ENCODE assay signal across 21 mouse cellular contexts in the genomic region with DNA sequence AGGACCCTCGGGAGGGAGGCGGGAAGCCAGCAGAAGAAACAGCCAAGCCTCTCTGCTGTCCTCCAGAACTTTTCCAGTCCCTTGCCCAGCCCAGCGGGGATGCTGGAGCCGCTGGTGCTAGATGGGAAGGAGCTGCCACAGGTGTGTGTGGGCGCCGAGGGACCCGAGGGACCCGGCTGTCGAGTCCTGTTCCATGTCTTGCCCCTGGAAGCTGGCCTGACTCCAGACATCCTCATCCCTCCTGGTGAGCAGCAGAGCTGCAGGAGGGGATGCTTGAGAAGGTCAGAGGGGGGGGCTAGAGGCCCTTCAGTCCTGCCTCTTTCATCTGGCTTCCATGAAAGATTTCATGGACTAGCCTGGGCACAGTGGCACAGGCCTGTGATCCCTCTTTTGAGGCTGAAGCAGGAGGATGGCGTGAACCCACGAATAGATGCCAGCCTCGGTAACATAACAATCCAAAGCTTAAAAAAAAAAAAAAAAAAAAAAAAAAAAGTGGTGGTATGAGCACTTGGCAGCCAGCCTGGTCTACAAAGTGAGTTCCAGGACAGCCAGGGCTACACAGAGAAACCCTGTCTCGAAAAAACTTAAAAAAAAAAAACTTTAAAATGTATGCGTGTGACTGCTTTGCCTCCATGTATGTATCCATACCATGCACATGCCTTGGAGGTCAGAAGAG. TPM values are rescaled to one million over a fixed set of nuclear protein-coding genes. Genes with fewer than 3 reads are reported as not detected.
DNase-seq lines count a peak whose midpoint lies in the region; ATAC-seq and TF ChIP-seq lines count a peak whose summit lies in the region.
"Had no signal": no experiment of that assay in that cellular context is flagged by ENCODE, and none has a peak within 500 bp of the region (broad histone marks: within the 10 kb centered on the region; RNA-seq: fewer than 3 reads in every experiment).

No protein-coding gene starts in this region.

- 70% methylated on average over 14 of the region's 14 CpGs for WGBS in kidney, embryonic 16.5 days
- 75% methylated on average over 14 of the region's 14 CpGs for WGBS in kidney, embryonic 14.5 days
- WGBS in embryonic facial prominence, embryonic 10.5 days: 75% methylated on average over 14 of the region's 14 CpGs
- WGBS in limb, embryonic 12.5 days: 67% methylated on average over 14 of the region's 14 CpGs

- no peak for ATAC-seq in kidney, embryonic 16.5 days (ENCODE audit: low FRiP score, low TSS enrichment)
- no peak for ATAC-seq in kidney, embryonic 14.5 days (ENCODE audit: low FRiP score, low TSS enrichment)
- ATAC-seq in limb, embryonic 12.5 days (ENCODE audit: insufficient number of reproducible peaks, insufficient read depth, low FRiP score, low TSS enrichment, low read depth): no peak
- ATAC-seq: hindbrain, postnatal 0 days; intestine, embryonic 16.5 days; lung, postnatal 0 days had no signal

- no peaks in the 10 kb centered on the region for H3K79me2 ChIP-seq in MEL (ENCODE audit: control insufficient read depth, insufficient read depth, low read length, poor library complexity)

- no peak overlapping the region for H3K27ac ChIP-seq in kidney, embryonic 16.5 days (ENCODE audit: low read length)
- H3K27ac ChIP-seq in kidney, embryonic 14.5 days (ENCODE audit: low read depth, low read length): no peak overlapping the region
- no peak overlapping the region for H3K27ac ChIP-seq in MEL (ENCODE audit: control insufficient read depth, low read depth, low read length)
- peak overlapping the region; percentile 57; the same call in 1 of the 2 replicates for H3K27ac ChIP-seq in embryonic facial prominence, embryonic 10.5 days (replicated peaks)
- peak overlapping the region; percentile 12; the same call in 1 of the 2 replicates for H3K27ac ChIP-seq in limb, embryonic 12.5 days
- H3K27ac ChIP-seq: forebrain, embryonic 12.5 days; hindbrain, postnatal 0 days; kidney, postnatal 0 days; layer of hippocampus, adult 2 months; neural tube, embryonic 15.5 days; stomach, embryonic 15.5 days had no signal

- no peak for DNase-seq in MEL (ENCODE audit: low read depth, low spot score)
- no peak for DNase-seq in embryonic facial prominence, embryonic 10.5 days (ENCODE audit: low spot score)
- no peak for DNase-seq in thymus, postnatal 36 days
- DNase-seq in layer of hippocampus, postnatal 36 days: no peak
- no peak for DNase-seq in embryo, embryonic 10.5 days (ENCODE audit: low spot score)
- DNase-seq: adrenal gland, postnatal 25 days; cerebellum, adult 11 months; thymus, adult 2 months had no signal

- no peak for TF ChIP-seq EP300 in MEL (IDR thresholded peaks at IDR 0.05; ENCODE audit: low read depth in 1 of 2, low read length in 2 of 2)

- no peak for TF ChIP-seq CTCF in MEL (IDR thresholded peaks at IDR 0.05 in 2 of 3, conservative IDR thresholded peaks at IDR 0.05 in 1 of 3; ENCODE audit: control insufficient read depth in 1 of 3, insufficient read depth in 1 of 3, low read depth in 2 of 3, low read length in 3 of 3, poor library complexity in 1 of 3, severe bottlenecking in 1 of 3)

- H3K4me1 ChIP-seq in kidney, embryonic 16.5 days (ENCODE audit: insufficient read depth, low read length): peaks cover 19% of the 10 kb centered on the region
- H3K4me1 ChIP-seq in kidney, embryonic 14.5 days (ENCODE audit: control insufficient read depth, insufficient read depth, low read length): peaks cover 8% of the 10 kb centered on the region; the same call in 1 of the 2 replicates
- peaks cover 0 to 2% of the 10 kb centered on the region in 2 experiments; a peak in 2 of 4 replicates for H3K4me1 ChIP-seq in MEL (ENCODE audit: control insufficient read depth in 1 of 2, insufficient read depth in 2 of 2, low read length in 2 of 2)
- peaks cover 46% of the 10 kb centered on the region for H3K4me1 ChIP-seq in embryonic facial prominence, embryonic 10.5 days
- peaks cover 26% of the 10 kb centered on the region for H3K4me1 ChIP-seq in limb, embryonic 12.5 days (replicated peaks)

- no peaks in the 10 kb centered on the region for H3K27me3 ChIP-seq in kidney, embryonic 16.5 days (ENCODE audit: insufficient read depth, low read length)
- H3K27me3 ChIP-seq in kidney, embryonic 14.5 days (ENCODE audit: control insufficient read depth, insufficient read depth, low read length): no peaks in the 10 kb centered on the region
- no peaks in the 10 kb centered on the region for H3K27me3 ChIP-seq in MEL (ENCODE audit: control insufficient read depth in 1 of 2, insufficient read depth in 2 of 2, low read length in 2 of 2)
- H3K27me3 ChIP-seq in embryonic facial prominence, embryonic 10.5 days (replicated peaks; ENCODE audit: low read depth, poor library complexity, severe bottlenecking): no peaks in the 10 kb centered on the region
- H3K27me3 ChIP-seq in limb, embryonic 12.5 days: no peaks in the 10 kb centered on the region
- H3K27me3 ChIP-seq: forebrain, embryonic 12.5 days; neural tube, embryonic 15.5 days; stomach, embryonic 15.5 days had no signal

- TF ChIP-seq POLR2A in MEL (IDR thresholded peaks at IDR 0.05; ENCODE audit: control insufficient read depth in 1 of 2, insufficient read depth in 1 of 2, low read depth in 1 of 2, low read length in 2 of 2, poor library complexity in 1 of 2): no peak

- H3K9ac ChIP-seq in kidney, embryonic 16.5 days (replicated peaks; ENCODE audit: low read length): 0 out of 2 replicates have a peak overlapping the region, but pooled peaks have one; percentile 15
- H3K9ac ChIP-seq in kidney, embryonic 14.5 days (ENCODE audit: low read depth, low read length): no peak overlapping the region
- H3K9ac ChIP-seq in MEL (ENCODE audit: control insufficient read depth, low read depth, low read length, poor library complexity, severe bottlenecking): no peak overlapping the region
- H3K9ac ChIP-seq in limb, embryonic 12.5 days (replicated peaks): no peak overlapping the region
- H3K9ac ChIP-seq: forebrain, embryonic 12.5 days; neural tube, embryonic 15.5 days; stomach, embryonic 15.5 days had no signal

- no peaks in the 10 kb centered on the region for H3K9me3 ChIP-seq in kidney, embryonic 16.5 days (ENCODE audit: low read length)
- H3K9me3 ChIP-seq in kidney, embryonic 14.5 days (ENCODE audit: control insufficient read depth, low read length): no peaks in the 10 kb centered on the region
- H3K9me3 ChIP-seq in MEL (replicated peaks; ENCODE audit: insufficient read depth, low read length): no peaks in the 10 kb centered on the region
- H3K9me3 ChIP-seq in embryonic facial prominence, embryonic 10.5 days: no peaks in the 10 kb centered on the region
- H3K9me3 ChIP-seq in limb, embryonic 12.5 days: no peaks in the 10 kb centered on the region
- H3K9me3 ChIP-seq: forebrain, embryonic 12.5 days; neural tube, embryonic 15.5 days; stomach, embryonic 15.5 days had no signal

- H3K36me3 ChIP-seq in kidney, embryonic 16.5 days (ENCODE audit: insufficient read depth, low read length): peaks cover 12% of the 10 kb centered on the region; the same call in 1 of the 2 replicates
- H3K36me3 ChIP-seq in kidney, embryonic 14.5 days (ENCODE audit: control insufficient read depth, insufficient read depth, low read length): peaks cover 9% of the 10 kb centered on the region
- no peaks in the 10 kb centered on the region; a peak in 1 of 4 replicates for H3K36me3 ChIP-seq in MEL (ENCODE audit: control insufficient read depth in 1 of 2, insufficient read depth in 2 of 2, low read length in 2 of 2)
- peaks cover 53% of the 10 kb centered on the region for H3K36me3 ChIP-seq in embryonic facial prominence, embryonic 10.5 days (replicated peaks)
- peaks cover 39% of the 10 kb centered on the region for H3K36me3 ChIP-seq in limb, embryonic 12.5 days

- H3K4me2 ChIP-seq in kidney, embryonic 16.5 days (replicated peaks; ENCODE audit: low read depth, low read length): no peak overlapping the region
- H3K4me2 ChIP-seq in kidney, embryonic 14.5 days (replicated peaks; ENCODE audit: low read depth, low read length): no peak overlapping the region
- no peak overlapping the region for H3K4me2 ChIP-seq in limb, embryonic 12.5 days
- H3K4me2 ChIP-seq: forebrain, embryonic 12.5 days; heart, embryonic 11.5 days; midbrain, embryonic 11.5 days; neural tube, embryonic 15.5 days; stomach, embryonic 15.5 days had no signal

- H3K4me3 ChIP-seq in kidney, embryonic 16.5 days (ENCODE audit: low read length): no peak overlapping the region
- no peak overlapping the region for H3K4me3 ChIP-seq in kidney, embryonic 14.5 days (ENCODE audit: low read length)
- H3K4me3 ChIP-seq in MEL (ENCODE audit: control insufficient read depth in 1 of 2, insufficient read depth in 1 of 2, low read depth in 2 of 2, low read length in 2 of 2): no peak overlapping the region
- H3K4me3 ChIP-seq in embryonic facial prominence, embryonic 10.5 days: peak overlapping the region; percentile 3; the same call in 1 of the 2 replicates
- no peak overlapping the region for H3K4me3 ChIP-seq in limb, embryonic 12.5 days (replicated peaks)
- H3K4me3 ChIP-seq: forebrain, embryonic 12.5 days; layer of hippocampus, adult 2 months; neural tube, embryonic 15.5 days; stomach, embryonic 15.5 days had no signal

- TF ChIP-seq RAD21 in MEL (IDR thresholded peaks at IDR 0.05; ENCODE audit: low read depth, low read length): no peak

RNA-seq across cellular contexts. Expression of a gene that starts 10.6 kb away (rescaled TPM):
- 25.9 and 28.7 TPM in 2 replicates for polyA plus RNA-seq in kidney, embryonic 16.5 days (2015; fragmentation: Nextera tagmentation; extraction: Ambion mirVana)
- 12.5 and 12.8 TPM in 2 replicates for polyA plus RNA-seq in kidney, embryonic 14.5 days (2014; fragmentation: Nextera tagmentation; extraction: Ambion mirVana)
- 8.0 and 10.2 TPM in 2 replicates for total RNA-seq in MEL (2012; rRNA removed)
- 10 to 100 TPM in 1 of 2 experiments, not detected in 1; 22.3 TPM for polyA plus RNA-seq in MEL (2012; ENCODE audit: insufficient read depth in 1 of 2, insufficient read length in 2 of 2, low read depth in 1 of 2, low replicate concordance in 2 of 2, missing spikeins in 1 of 2)
- 11.0 and 14.0 TPM in 2 replicates for polyA plus RNA-seq in embryonic facial prominence, embryonic 10.5 days (2016; fragmentation: Nextera tagmentation; extraction: Ambion mirVana)
- 13.5 and 13.6 TPM in 2 replicates for polyA plus RNA-seq in limb, embryonic 12.5 days (2016; fragmentation: Nextera tagmentation; extraction: Ambion mirVana)
- 10 to 100 TPM; 74.9 to 87.7 TPM for total RNA-seq in layer of hippocampus, postnatal 36 days (2021)

RNA-seq across cellular contexts. Expression of a gene that starts 11.9 kb away (rescaled TPM):
- 132 and 150 TPM in 2 replicates for polyA plus RNA-seq in kidney, embryonic 16.5 days (2015; fragmentation: Nextera tagmentation; extraction: Ambion mirVana)
- 127 and 183 TPM in 2 replicates for polyA plus RNA-seq in kidney, embryonic 14.5 days (2014; fragmentation: Nextera tagmentation; extraction: Ambion mirVana)
- total RNA-seq in MEL (2012; rRNA removed): 65.7 and 71.9 TPM in 2 replicates
- 100 to 1,000 TPM; 211 to 245 TPM for polyA plus RNA-seq in MEL (2012; ENCODE audit: insufficient read depth in 1 of 2, insufficient read length in 2 of 2, low read depth in 1 of 2, low replicate concordance in 2 of 2, missing spikeins in 1 of 2)
- polyA plus RNA-seq in embryonic facial prominence, embryonic 10.5 days (2016; fragmentation: Nextera tagmentation; extraction: Ambion mirVana): 185 and 205 TPM in 2 replicates
- polyA plus RNA-seq in limb, embryonic 12.5 days (2016; fragmentation: Nextera tagmentation; extraction: Ambion mirVana): 164 and 171 TPM in 2 replicates
- 100 to 1,000 TPM; 188 to 222 TPM for total RNA-seq in layer of hippocampus, postnatal 36 days (2021)

RNA-seq across cellular contexts. Expression of a gene that starts 16.8 kb away (rescaled TPM):
- polyA plus RNA-seq in kidney, embryonic 16.5 days (2015; fragmentation: Nextera tagmentation; extraction: Ambion mirVana): 93.0 and 96.2 TPM in 2 replicates
- polyA plus RNA-seq in kidney, embryonic 14.5 days (2014; fragmentation: Nextera tagmentation; extraction: Ambion mirVana): 46.1 and 49.1 TPM in 2 replicates
- total RNA-seq in MEL (2012; rRNA removed): 37.7 and 39.4 TPM in 2 replicates
- polyA plus RNA-seq in MEL (2012; ENCODE audit: insufficient read depth in 1 of 2, insufficient read length in 2 of 2, low read depth in 1 of 2, low replicate concordance in 2 of 2, missing spikeins in 1 of 2): 100 to 1,000 TPM in 1 of 2 experiments, not detected in 1; 132 TPM
- polyA plus RNA-seq in embryonic facial prominence, embryonic 10.5 days (2016; fragmentation: Nextera tagmentation; extraction: Ambion mirVana): 122 and 130 TPM in 2 replicates
- polyA plus RNA-seq in limb, embryonic 12.5 days (2016; fragmentation: Nextera tagmentation; extraction: Ambion mirVana): 103 and 107 TPM in 2 replicates
- 10 to 100 TPM; 63.3 to 69.8 TPM for total RNA-seq in layer of hippocampus, postnatal 36 days (2021)

RNA-seq across cellular contexts. Expression of a gene that starts 32.6 kb away (rescaled TPM):
- 36.2 and 38.3 TPM in 2 replicates for polyA plus RNA-seq in kidney, embryonic 16.5 days (2015; fragmentation: Nextera tagmentation; extraction: Ambion mirVana)
- 15.7 and 16.4 TPM in 2 replicates for polyA plus RNA-seq in kidney, embryonic 14.5 days (2014; fragmentation: Nextera tagmentation; extraction: Ambion mirVana)
- total RNA-seq in MEL (2012; rRNA removed): 0.62 and 0.73 TPM in 2 replicates
- 1 to 10 TPM in 1 of 2 experiments, not detected in 1; 3.3 TPM for polyA plus RNA-seq in MEL (2012; ENCODE audit: insufficient read depth in 1 of 2, insufficient read length in 2 of 2, low read depth in 1 of 2, low replicate concordance in 2 of 2, missing spikeins in 1 of 2)
- polyA plus RNA-seq in embryonic facial prominence, embryonic 10.5 days (2016; fragmentation: Nextera tagmentation; extraction: Ambion mirVana): 1.1 and 2.2 TPM in 2 replicates
- polyA plus RNA-seq in limb, embryonic 12.5 days (2016; fragmentation: Nextera tagmentation; extraction: Ambion mirVana): 6.3 and 6.5 TPM in 2 replicates
- 10 to 100 TPM; 18.3 to 22.1 TPM for total RNA-seq in layer of hippocampus, postnatal 36 days (2021)

RNA-seq across cellular contexts. Expression of a gene that starts 45.3 kb away (rescaled TPM):
- 0.80 and 1.5 TPM in 2 replicates for polyA plus RNA-seq in kidney, embryonic 16.5 days (2015; fragmentation: Nextera tagmentation; extraction: Ambion mirVana)
- polyA plus RNA-seq in kidney, embryonic 14.5 days (2014; fragmentation: Nextera tagmentation; extraction: Ambion mirVana): 0.89 and 2.0 TPM in 2 replicates
- total RNA-seq in MEL (2012; rRNA removed): 2.0 and 2.6 TPM in 2 replicates
- 1 to 10 TPM in 1 of 2 experiments, not detected in 1; 4.5 TPM for polyA plus RNA-seq in MEL (2012; ENCODE audit: insufficient read depth in 1 of 2, insufficient read length in 2 of 2, low read depth in 1 of 2, low replicate concordance in 2 of 2, missing spikeins in 1 of 2)
- polyA plus RNA-seq in embryonic facial prominence, embryonic 10.5 days (2016; fragmentation: Nextera tagmentation; extraction: Ambion mirVana): 0.12 and 0.39 TPM in 2 replicates
- 0.69 and 0.96 TPM in 2 replicates for polyA plus RNA-seq in limb, embryonic 12.5 days (2016; fragmentation: Nextera tagmentation; extraction: Ambion mirVana)
- 1 to 10 TPM; 4.3 to 6.9 TPM for total RNA-seq in layer of hippocampus, postnatal 36 days (2021)

Comparison
In these comparisons a context has a peak if more than half of its experiments do, and no peak if none do; other contexts are left out.
1. H3K27ac ChIP-seq: peak in embryonic facial prominence, embryonic 10.5 days (single experiment) and limb, embryonic 12.5 days (single experiment); none in kidney, embryonic 16.5 days (single experiment), kidney, embryonic 14.5 days (single experiment) and MEL (single experiment).